Mouse (Mus musculus) hindbrain, embryonic 12.5 days (tissue): ENCODE measurements around the gene Acvr1. TPM values are rescaled to one million over a fixed set of nuclear protein-coding genes. Genes with fewer than 3 reads are reported as not detected.

Source experiments
- ATAC-seq: fragments of 200-750 bp; cut with Nextera tagmentation; 2 replicates; pipeline ENCODE4 v1.8.0; 2017; ENCODE audit warnings: moderate TSS enrichment; ENCODE audit not compliant: low FRiP score
- H3K27ac ChIP-seq: fragments of 300-500 bp; sonication (generic); 2 replicates; pipeline ENCODE4 v1.5.1; 2016; ENCODE audit warnings: mild to moderate bottlenecking
- H3K27me3 ChIP-seq: fragments of 300-500 bp; sonication (generic); 2 replicates; pipeline ENCODE4 v1.6.1; 2016; ENCODE audit warnings: mild to moderate bottlenecking
- H3K36me3 ChIP-seq: fragments of 300-500 bp; sonication (generic); 2 replicates; pipeline ENCODE4 v1.6.1; 2016; ENCODE audit warnings: mild to moderate bottlenecking
- H3K4me1 ChIP-seq: fragments of 300-500 bp; sonication (generic); 2 replicates; pipeline ENCODE4 v1.6.1; 2016
- H3K4me2 ChIP-seq: fragments of 300-500 bp; sonication (generic); replicated peaks from 2 replicates; pipeline ENCODE4 v1.6.1; 2016; ENCODE audit warnings: mild to moderate bottlenecking
- H3K4me3 ChIP-seq: fragments of 300-500 bp; sonication (generic); 2 replicates; pipeline ENCODE4 v1.5.1; 2016; ENCODE audit warnings: mild to moderate bottlenecking
- H3K9ac ChIP-seq: fragments of 300-500 bp; sonication (generic); 2 replicates; pipeline ENCODE4 v1.6.1; 2016; ENCODE audit warnings: mild to moderate bottlenecking, moderate library complexity
- H3K9me3 ChIP-seq: fragments of 300-500 bp; sonication (generic); replicated peaks from 2 replicates; pipeline ENCODE4 v1.6.1; 2016; ENCODE audit warnings: mild to moderate bottlenecking
- WGBS: fragments of 180-500 bp; shearing (Covaris S2); methylation state at CpG from one replicate; pipeline ENCODE4 v1.1.7; 2016; 5-methylcytosine and 5-hydroxymethylcytosine counted together
- polyA plus RNA-seq: library from polyadenylated mRNA; unstranded; fragments of >200 nt; fragmentation: Nextera tagmentation; extraction: Ambion mirVana; gene quantifications from 2 replicates; pipeline ENCODE4 v1.2.1, GENCODE M21; 2016

Gene Acvr1
- polyA plus RNA-seq, 1 experiment from 2014 or later: 5.4 TPM

DNA sequence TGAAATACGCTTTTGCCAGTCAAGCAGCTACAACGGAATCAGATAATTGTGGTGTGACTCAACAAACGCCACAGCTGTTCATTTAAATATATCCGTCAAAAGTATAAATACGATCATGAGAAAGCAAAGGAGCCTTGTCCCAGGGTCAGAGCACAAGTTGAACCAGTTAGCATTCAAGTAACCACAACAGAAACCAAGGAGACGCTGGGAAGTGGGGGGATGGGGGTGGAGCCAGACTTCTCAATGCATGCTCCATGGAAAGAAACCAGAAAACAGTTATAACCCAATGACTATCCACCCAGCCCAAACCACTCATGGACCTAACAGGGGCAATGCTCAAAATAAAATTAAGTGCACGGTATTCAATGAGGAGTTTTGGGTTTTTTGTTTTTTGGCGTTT, 56.8 kb downstream of the Acvr1 start:
- Histone ChIP-seq H3K9ac (no peak overlapping the region), H3K9me3 (no peaks in the 10 kb centered on the region), H3K4me3 (no peak overlapping the region), H3K27me3 (no peaks in the 10 kb centered on the region), H3K4me1 (no peaks in the 10 kb centered on the region), H3K36me3 (no peaks in the 10 kb centered on the region), H3K4me2 (no peak overlapping the region), H3K27ac (no peak overlapping the region)
- ATAC-seq: no peak
- 66% methylated on average over 8 of the region's 8 CpGs for WGBS

DNA sequence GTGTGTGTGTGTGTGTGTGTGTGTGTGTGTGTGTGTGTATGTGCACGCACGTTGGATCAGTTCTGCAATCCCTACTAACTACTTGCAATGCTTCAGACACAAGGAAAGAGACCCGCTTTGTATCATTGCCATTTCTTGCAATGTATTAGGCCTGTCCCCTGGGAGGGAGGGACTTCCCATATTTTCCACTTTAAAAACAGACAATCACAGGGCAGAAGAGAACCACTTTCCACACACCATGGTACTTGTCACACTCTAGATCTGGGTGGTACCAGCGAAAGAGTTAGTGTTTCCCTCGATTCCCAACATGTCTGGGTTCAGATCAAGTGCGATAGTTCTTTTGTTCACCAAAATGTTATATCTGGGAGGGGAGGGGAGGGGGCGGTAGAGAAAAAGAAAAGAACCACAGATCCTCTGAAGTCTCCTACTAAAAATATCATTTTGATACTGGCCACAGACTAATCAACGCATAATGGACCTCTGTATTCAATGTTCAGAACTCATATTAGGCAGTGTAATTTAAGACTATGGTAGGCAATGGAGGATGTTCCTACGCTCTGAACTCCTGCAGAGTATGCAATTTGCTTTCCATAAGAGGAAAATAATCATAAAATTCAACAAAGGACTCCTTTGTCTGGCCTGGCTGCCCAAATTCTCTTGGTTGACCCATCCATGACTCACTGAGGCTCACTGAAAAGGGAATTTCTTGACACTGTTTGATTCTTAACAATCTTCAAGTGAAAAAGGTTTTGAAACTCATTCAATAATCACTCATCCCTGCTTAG, 61.5 kb downstream of the Acvr1 start:
- Histone ChIP-seq H3K9ac (no peak overlapping the region), H3K4me2 (no peak overlapping the region), H3K27ac (no peak overlapping the region), H3K27me3 (no peaks in the 10 kb centered on the region), H3K9me3 (no peaks in the 10 kb centered on the region), H3K4me1 (no peaks in the 10 kb centered on the region), H3K4me3 (no peak overlapping the region), H3K36me3 (no peaks in the 10 kb centered on the region)
- ATAC-seq: no peak
- 80% methylated on average over 9 of the region's 9 CpGs for WGBS

DNA sequence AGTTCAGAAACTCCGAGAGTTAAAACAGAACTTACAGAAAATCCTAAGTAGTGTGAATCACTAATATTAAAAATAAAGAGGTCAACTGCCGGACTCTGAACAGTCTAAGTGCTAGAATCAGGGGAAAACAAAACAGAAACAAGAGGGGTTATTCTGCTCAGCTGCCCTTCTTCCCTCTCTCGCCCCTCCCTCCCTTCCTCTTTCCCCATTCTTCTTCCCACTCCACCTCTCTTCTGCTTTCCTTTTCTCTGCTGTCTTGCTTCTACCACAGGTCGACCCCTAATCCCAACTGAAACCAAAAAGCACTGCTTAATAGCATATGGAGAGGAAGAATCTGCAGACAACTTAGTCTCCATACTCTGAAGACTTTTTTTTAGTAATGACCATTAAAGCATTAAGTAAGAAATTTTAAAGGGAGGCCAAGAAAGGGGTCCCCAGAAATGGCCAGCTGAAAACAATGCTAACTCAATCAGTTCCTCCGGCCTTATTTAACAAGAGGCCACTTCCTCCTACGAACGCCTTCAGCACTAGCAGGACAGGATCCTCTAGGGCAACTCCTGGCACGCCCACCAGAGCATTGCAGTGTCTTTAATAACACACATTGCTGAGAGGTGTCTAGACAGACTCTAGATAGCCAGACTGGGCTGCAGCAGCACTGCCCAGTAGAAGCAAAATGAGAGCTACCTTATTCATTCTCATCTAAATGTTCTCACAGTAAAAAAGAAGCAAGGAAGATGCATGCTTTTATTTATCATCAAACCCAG, 70.1 kb downstream of the Acvr1 start:
- Histone ChIP-seq H3K36me3 (0 out of 2 replicates have a peak, but pooled peaks cover 5% of the 10 kb centered on the region), H3K27ac (no peak overlapping the region), H3K27me3 (no peaks in the 10 kb centered on the region), H3K4me2 (no peak overlapping the region), H3K4me3 (no peak overlapping the region), H3K4me1 (0 out of 2 replicates have a peak, but pooled peaks cover 3% of the 10 kb centered on the region), H3K9me3 (no peaks in the 10 kb centered on the region), H3K9ac (no peak overlapping the region)
- 73% methylated on average over 8 of the region's 8 CpGs for WGBS
- ATAC-seq: no peak

DNA sequence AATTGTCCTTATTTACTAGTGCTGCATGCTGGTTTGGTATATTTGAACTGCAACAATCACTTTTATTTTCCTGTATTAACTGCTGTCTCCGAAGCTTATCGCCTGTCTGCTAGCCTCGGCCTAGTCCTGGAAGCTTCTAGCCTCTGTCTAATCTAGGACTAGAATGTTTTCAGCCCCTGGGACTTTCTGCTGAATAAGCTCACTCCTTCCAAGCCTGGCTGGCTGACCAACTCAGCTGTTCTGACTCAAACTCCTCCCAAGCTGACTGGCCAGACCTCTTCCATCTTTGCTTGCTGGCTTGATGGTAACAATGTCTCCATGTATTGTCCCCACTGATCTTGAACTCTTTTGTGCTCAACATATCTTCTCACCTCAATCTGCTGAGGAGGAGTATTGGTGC, 71.7 kb downstream of the Acvr1 start:
- H3K36me3 ChIP-seq: 0 out of 2 replicates have a peak, but pooled peaks cover 5% of the 10 kb centered on the region
- no peak overlapping the region for H3K4me3 ChIP-seq
- WGBS: 96% methylated on average over 3 of the region's 3 CpGs
- H3K4me1 ChIP-seq: 0 out of 2 replicates have a peak, but pooled peaks cover 3% of the 10 kb centered on the region
- ATAC-seq: no peak
- H3K27ac ChIP-seq: no peak overlapping the region
- no peak overlapping the region for H3K4me2 ChIP-seq
- no peak overlapping the region for H3K9ac ChIP-seq
- no peaks in the 10 kb centered on the region for H3K27me3 ChIP-seq
- H3K9me3 ChIP-seq: no peaks in the 10 kb centered on the region

DNA sequence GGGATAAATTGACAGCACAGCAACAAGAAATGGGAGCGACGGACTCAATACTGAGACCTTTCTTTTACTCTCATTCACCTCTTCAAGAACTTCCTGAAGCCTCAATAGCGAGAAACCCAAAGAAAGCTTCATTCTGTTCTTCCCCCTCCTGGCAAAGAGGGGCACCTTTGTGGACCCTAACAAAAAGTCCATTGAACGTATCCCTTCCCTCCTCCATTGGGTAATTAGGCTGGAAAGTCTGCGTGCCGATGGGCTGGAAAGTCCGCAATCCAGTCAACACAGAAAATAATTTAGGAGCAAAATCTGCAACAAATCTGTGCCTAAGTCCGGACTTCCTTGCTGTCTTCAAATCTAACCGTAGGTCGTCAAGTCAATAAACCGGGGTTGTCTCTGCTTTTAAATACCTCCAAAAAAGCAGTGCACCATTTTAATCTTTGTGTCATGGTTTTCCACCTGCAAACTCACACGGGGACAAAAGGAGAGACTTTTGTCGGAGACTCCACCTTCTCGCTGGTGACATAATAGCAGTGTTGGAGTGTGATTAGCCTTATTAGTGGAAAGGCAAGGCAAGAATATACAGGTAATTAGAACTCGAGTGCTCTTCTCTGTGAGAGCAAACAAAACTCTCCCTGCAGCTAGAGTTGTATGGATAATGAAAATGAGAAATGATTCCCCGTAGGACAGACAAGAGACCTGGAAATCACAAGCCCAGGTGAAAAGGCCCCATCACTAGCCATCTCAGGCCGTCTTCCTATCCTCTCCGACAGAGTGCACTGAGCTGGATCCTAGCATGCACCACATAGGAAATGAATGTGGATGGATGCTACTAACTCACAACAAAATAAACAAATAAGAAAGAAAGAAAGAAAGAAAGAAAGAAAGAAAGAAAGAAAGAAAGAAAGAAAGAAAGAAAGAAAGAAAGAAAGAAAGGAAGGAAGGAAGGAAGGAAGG, 73.0 kb downstream of the Acvr1 start:
- Histone ChIP-seq H3K27ac (no peak overlapping the region), H3K4me3 (no peak overlapping the region), H3K4me1 (0 out of 2 replicates have a peak, but pooled peaks cover 3% of the 10 kb centered on the region), H3K9ac (no peak overlapping the region), H3K36me3 (0 out of 2 replicates have a peak, but pooled peaks cover 5% of the 10 kb centered on the region), H3K27me3 (no peaks in the 10 kb centered on the region), H3K4me2 (no peak overlapping the region), H3K9me3 (no peaks in the 10 kb centered on the region)
- no peak for ATAC-seq
- 57% methylated on average over 18 of the region's 18 CpGs for WGBS

DNA sequence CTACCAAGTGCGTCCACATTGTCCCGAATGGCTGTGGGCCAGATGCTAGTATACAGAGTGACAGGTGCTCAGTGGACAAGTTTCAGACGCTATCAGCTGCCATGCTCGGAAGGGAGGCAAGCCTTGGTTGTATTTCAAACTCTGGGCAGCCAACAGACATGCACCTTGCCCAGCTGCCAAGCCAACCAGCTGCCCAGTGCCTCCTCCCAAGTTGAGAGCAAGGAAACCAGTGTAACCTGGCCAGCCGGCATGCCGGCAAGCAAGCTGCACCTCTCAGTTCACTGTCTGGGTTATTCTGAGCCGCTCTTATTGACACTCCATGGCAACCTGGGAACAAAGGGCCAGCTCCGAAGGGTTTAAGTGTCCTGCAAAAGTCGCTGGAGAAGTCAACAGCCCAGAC, 77.7 kb downstream of the Acvr1 start:
- Histone ChIP-seq H3K36me3 (no peaks in the 10 kb centered on the region), H3K4me3 (no peak overlapping the region), H3K27me3 (no peaks in the 10 kb centered on the region), H3K27ac (no peak overlapping the region), H3K4me1 (peaks cover 14% of the 10 kb centered on the region), H3K4me2 (no peak overlapping the region), H3K9me3 (no peaks in the 10 kb centered on the region), H3K9ac (no peak overlapping the region)
- 85% methylated on average over 9 of the region's 9 CpGs for WGBS
- ATAC-seq: no peak

DNA sequence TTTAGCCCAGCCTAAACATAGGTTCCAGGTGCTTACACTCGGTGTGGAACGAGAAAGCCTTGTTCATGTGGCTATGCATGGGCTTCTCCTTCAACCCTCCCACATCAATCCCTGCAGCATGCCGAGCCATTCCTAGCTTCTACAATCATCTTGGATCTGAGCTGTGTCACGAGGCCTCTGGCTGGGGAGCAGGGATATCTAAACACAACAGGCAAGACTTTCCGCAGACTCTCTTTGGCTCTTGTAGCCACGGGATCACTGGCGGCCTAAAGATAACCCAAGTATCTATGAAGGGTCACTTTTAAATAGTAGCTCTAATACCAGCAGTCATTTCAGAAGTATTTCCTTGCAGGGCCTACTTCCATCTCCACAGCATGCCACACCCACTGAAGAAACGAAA, 78.6 kb downstream of the Acvr1 start:
- Histone ChIP-seq H3K36me3 (no peaks in the 10 kb centered on the region), H3K27me3 (no peaks in the 10 kb centered on the region), H3K9ac (no peak overlapping the region), H3K4me3 (no peak overlapping the region), H3K27ac (no peak overlapping the region), H3K4me2 (no peak overlapping the region), H3K9me3 (no peaks in the 10 kb centered on the region), H3K4me1 (peaks cover 15% of the 10 kb centered on the region)
- 93% methylated on average over 8 of the region's 8 CpGs for WGBS
- ATAC-seq: no peak

DNA sequence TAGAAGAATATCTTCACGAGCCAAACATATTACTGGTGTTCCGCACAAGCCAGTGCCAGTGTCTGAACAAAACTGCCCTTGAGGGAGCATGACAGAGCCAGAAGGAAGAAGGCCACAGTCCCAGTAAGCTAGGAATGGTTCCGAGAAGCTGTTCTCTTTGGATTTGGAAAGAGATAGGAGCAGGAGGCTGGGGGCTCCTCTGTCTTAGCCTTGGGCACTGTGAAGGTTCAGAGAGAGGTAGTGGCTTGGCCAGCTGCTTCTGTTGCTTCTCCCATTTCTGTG, 79.7 kb downstream of the Acvr1 start:
- WGBS: 87% methylated on average over 3 of the region's 3 CpGs
- Histone ChIP-seq H3K9me3 (no peaks in the 10 kb centered on the region), H3K36me3 (no peaks in the 10 kb centered on the region), H3K4me2 (no peak overlapping the region), H3K4me1 (peaks cover 15% of the 10 kb centered on the region), H3K9ac (no peak overlapping the region), H3K27me3 (no peaks in the 10 kb centered on the region), H3K27ac (no peak overlapping the region), H3K4me3 (no peak overlapping the region)
- no peak for ATAC-seq

DNA sequence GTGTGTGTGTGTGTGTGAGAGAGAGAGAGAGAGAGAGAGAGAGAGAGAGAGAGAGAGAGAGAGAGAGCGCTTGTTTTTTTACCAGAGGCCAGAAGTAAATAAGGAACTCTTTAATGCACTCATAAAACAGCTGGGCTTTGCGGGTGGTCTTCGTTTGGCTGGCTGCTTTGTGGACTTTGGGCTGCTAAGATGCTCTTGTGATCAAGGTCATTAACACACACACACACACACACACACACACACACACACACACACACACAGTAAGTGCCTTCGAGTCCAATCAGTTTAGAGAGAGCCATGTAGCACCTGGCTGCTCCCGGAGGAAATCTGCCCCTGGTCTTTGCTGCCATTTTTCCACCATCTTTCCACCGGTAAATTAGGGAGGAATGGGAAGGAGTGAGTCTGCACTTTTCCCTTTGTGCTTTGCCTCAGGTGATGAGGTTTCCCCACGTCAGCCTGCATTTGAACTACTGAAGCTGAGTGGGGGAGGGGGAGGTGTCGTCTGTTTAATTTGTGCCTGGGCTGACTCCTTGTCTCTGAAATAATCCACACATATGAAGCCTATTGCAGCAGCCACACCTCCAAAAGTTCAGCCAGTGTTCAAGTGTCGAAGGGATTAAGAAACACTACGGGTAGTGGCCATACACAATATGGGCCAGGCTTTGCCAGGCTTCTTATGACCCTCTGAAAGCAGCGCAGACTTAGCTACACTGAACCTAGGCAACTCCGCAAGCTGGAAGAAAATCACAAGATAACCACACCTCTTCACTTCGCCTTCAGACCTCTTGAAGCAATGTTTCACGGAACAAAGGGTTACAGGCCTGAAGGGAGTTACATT, 80.3 kb downstream of the Acvr1 start:
- H3K4me2 ChIP-seq: no peak overlapping the region
- peak; percentile 53 for ATAC-seq
- no peak overlapping the region for H3K9ac ChIP-seq
- peaks cover 15% of the 10 kb centered on the region for H3K4me1 ChIP-seq
- no peak overlapping the region for H3K4me3 ChIP-seq
- H3K27me3 ChIP-seq: no peaks in the 10 kb centered on the region
- 72% methylated on average over 11 of the region's 14 CpGs for WGBS
- H3K36me3 ChIP-seq: no peaks in the 10 kb centered on the region
- H3K9me3 ChIP-seq: no peaks in the 10 kb centered on the region
- H3K27ac ChIP-seq: no peak overlapping the region

DNA sequence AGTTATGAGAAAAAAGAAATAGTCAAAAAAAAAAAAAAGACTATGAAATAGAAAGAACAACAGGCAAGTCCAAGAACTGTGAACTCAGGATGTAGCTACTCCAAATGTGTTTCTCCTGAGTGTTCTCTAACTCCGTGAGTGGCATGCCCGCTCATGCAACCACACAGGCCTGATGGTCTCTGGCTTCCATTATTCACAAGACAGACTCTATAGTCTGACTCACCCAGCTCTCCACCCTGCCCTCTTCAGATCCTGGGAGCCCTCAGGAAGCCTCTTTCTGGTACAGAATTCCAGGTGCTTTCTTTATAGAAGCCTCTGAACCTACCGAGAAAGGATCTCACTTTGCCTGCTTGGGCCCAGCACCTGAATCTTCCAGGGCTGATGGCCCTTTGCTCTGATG, 81.3 kb downstream of the Acvr1 start:
- Histone ChIP-seq H3K4me1 (peaks cover 15% of the 10 kb centered on the region), H3K4me2 (no peak overlapping the region), H3K27ac (no peak overlapping the region), H3K36me3 (no peaks in the 10 kb centered on the region), H3K4me3 (no peak overlapping the region), H3K27me3 (no peaks in the 10 kb centered on the region), H3K9me3 (no peaks in the 10 kb centered on the region), H3K9ac (no peak overlapping the region)
- 92% methylated on average over 3 of the region's 3 CpGs for WGBS
- no peak for ATAC-seq

DNA sequence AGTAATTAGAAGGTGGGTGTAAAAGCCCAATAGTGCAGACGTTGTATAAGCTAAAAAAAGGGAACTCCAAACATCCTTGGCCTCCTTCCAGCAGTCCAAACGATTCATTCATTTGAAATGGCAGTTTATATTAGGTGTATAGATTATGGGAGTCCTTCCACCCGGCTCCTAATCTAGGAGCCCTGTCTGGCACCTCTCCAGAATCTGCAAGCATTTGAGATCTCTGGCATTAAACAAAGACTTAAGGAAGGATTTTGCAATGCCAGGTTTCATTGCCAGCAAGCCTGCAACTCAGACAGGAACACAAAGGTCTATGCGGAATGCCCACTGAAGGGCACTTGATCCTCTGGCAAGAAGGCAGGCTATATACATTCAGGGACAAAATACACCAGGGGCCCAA, 81.8 kb downstream of the Acvr1 start:
- 75% methylated on average over 4 of the region's 4 CpGs for WGBS
- Histone ChIP-seq H3K27ac (no peak overlapping the region), H3K9ac (no peak overlapping the region), H3K36me3 (no peaks in the 10 kb centered on the region), H3K4me1 (peaks cover 15% of the 10 kb centered on the region), H3K4me3 (no peak overlapping the region), H3K27me3 (no peaks in the 10 kb centered on the region), H3K4me2 (no peak overlapping the region), H3K9me3 (no peaks in the 10 kb centered on the region)
- ATAC-seq: no peak
